Mouse (Mus musculus): ENCODE results near the gene Aoc1.

DNA sequence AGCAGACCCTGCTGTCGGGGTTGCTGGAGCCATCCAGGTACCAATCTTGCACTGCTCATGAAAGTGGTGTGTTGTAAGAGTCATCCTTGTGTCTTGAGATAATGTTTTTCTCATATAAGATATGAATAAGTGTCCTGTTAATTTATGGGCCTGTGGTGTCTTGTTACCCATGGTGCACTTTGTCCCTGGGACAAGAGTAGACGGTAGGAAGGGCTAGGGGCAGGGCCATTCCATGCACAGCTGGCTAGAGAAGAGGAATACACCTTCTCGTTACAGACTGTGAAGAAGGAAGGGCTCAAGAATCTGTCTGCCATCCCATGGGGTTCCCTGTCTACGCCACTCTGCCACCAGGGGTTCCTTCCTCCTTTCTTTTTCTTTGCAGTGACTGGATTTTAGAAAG is 1.9 kb downstream of the Aoc1 start:
- no peak for TF ChIP-seq CTCF (IDR thresholded peaks at IDR 0.05; ENCODE audit: low read depth, low read length)
- TF ChIP-seq POLR2A (IDR thresholded peaks at IDR 0.05; ENCODE audit: extremely low read depth, insufficient read depth, low read length), result no peak
